Mouse (Mus musculus): ENCODE results near the gene Alg13. TPM values are rescaled to one million over a fixed set of nuclear protein-coding genes. Genes with fewer than 3 reads are reported as not detected.

Alg13 gene
- total RNA-seq, 2 experiments from 2014 or later, result 5.2 to 7.0 TPM

Small RNAs within 50 kb of the gene (microRNA-seq; reads per million reads assigned to microRNA genes)
- gene Mir680-2, result 0 reads per million in 2 experiments

Other genes with a start within 250 kb of the Alg13 start
- under 1 TPM; 0.14 to 0.54 TPM for gene A730046J19Rik, start 164.1 kb upstream of the Alg13 start, total RNA-seq (2021)
- not detected for gene Trpc5os, start 138.8 kb downstream of the Alg13 start, total RNA-seq (2021)

Measured in heart, postnatal 14 days (tissue).